Mouse (Mus musculus) neural tube, embryonic 14.5 days (tissue): ENCODE data around the gene Gapvd1. TPM values are rescaled to one million over a fixed set of nuclear protein-coding genes. Genes with fewer than 3 reads are reported as not detected.

Experiments used
- ATAC-seq: fragments of 200-750 bp; cut with Nextera tagmentation; 2 replicates; pipeline ENCODE4 v1.8.0; 2017; ENCODE audit warnings: low read depth, mild to moderate bottlenecking, moderate TSS enrichment, moderate library complexity
- H3K27ac ChIP-seq: fragments of 300-500 bp; sonication (generic); 2 replicates; pipeline ENCODE4 v1.5.1; 2014; ENCODE audit warnings: low read depth, mild to moderate bottlenecking, control low read depth, low read length, moderate library complexity, mixed read lengths
- H3K27me3 ChIP-seq: fragments of 300-500 bp; sonication (generic); 2 replicates; pipeline ENCODE4 v1.6.1; 2014; ENCODE audit warnings: low read length; ENCODE audit not compliant: control insufficient read depth, insufficient read depth
- H3K36me3 ChIP-seq: fragments of 300-500 bp; sonication (generic); 2 replicates; pipeline ENCODE4 v1.6.1; 2014; ENCODE audit warnings: low read length, mixed read lengths; ENCODE audit not compliant: control insufficient read depth, insufficient read depth
- H3K4me1 ChIP-seq: fragments of 300-500 bp; sonication (generic); 2 replicates; pipeline ENCODE4 v1.6.1; 2014; ENCODE audit warnings: low read length; ENCODE audit not compliant: control insufficient read depth, insufficient read depth
- H3K4me2 ChIP-seq: fragments of 300-500 bp; sonication (generic); 2 replicates; pipeline ENCODE4 v1.6.1; 2014; ENCODE audit warnings: mild to moderate bottlenecking, low read depth, low read length, control low read depth
- H3K4me3 ChIP-seq: fragments of 300-500 bp; sonication (generic); 2 replicates; pipeline ENCODE4 v1.5.1; 2014; ENCODE audit warnings: low read depth, low read length, control low read depth, mixed read lengths
- H3K9ac ChIP-seq: fragments of 300-500 bp; sonication (generic); replicated peaks from 2 replicates; pipeline ENCODE4 v1.6.1; 2014; ENCODE audit warnings: low read depth, mild to moderate bottlenecking, control low read depth, low read length, mixed read lengths
- H3K9me3 ChIP-seq: fragments of 300-500 bp; sonication (generic); 2 replicates; pipeline ENCODE4 v1.6.1; 2016; ENCODE audit warnings: low read length; ENCODE audit not compliant: control insufficient read depth
- WGBS: fragments of 180-500 bp; shearing (Covaris S2); extraction: QIAGEN DNeasy Blood & Tissue Kit; methylation state at CpG from one replicate; pipeline ENCODE4 v1.1.7; 2014; 5-methylcytosine and 5-hydroxymethylcytosine counted together
- polyA plus RNA-seq: library from polyadenylated mRNA; unstranded; fragments of >200 nt; fragmentation: Nextera tagmentation; extraction: Ambion mirVana; gene quantifications from 2 replicates; pipeline ENCODE4 v1.2.1, GENCODE M21; 2014

Gene Gapvd1
- polyA plus RNA-seq, 1 experiment from 2014 or later: 119 TPM

DNA sequence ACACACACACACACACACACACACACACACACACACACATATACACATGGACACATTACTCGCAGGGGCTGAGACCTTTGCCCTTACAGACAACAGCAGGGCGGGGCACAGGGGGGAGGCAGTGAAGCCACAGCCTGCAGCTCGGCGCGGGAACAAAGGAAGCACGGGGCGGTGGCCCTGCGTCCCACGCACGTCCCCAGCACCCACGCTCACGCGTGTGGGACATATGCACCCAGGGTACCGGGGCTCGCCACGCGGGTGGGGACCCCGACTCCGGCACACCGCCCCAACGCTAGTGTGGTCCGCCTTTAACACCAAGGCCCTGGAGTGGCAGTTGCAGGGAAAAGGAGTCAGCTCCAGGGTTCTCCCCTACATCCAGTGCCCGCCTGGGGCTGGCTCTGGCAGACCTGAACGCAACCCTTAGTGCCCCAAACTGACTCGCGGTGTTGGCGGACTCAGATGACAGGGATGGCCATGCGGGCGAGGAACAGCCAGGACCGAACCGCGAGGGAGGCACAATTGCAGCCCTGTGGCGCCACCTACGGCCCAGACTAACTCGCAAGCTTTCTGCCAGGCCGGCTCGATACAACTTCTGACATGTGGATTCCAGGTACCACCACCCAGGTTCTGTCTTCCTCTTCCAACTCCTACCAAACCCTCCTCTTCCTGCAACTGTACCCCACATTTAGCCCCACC is 115.9 kb downstream of the Gapvd1 start:
- H3K9me3 ChIP-seq: no peaks in the 10 kb centered on the region
- no peaks in the 10 kb centered on the region for H3K36me3 ChIP-seq
- H3K27me3 ChIP-seq: no peaks in the 10 kb centered on the region
- H3K4me3 ChIP-seq: peak overlapping the region; percentile 33
- no peak overlapping the region for H3K27ac ChIP-seq
- WGBS: 24% methylated on average over 37 of the region's 37 CpGs
- H3K4me2 ChIP-seq: peak overlapping the region; percentile 87
- peak; percentile 73 for ATAC-seq
- H3K4me1 ChIP-seq: peaks cover 7% of the 10 kb centered on the region; the same call in 1 of the 2 replicates
- H3K9ac ChIP-seq: peak overlapping the region; percentile 55

DNA sequence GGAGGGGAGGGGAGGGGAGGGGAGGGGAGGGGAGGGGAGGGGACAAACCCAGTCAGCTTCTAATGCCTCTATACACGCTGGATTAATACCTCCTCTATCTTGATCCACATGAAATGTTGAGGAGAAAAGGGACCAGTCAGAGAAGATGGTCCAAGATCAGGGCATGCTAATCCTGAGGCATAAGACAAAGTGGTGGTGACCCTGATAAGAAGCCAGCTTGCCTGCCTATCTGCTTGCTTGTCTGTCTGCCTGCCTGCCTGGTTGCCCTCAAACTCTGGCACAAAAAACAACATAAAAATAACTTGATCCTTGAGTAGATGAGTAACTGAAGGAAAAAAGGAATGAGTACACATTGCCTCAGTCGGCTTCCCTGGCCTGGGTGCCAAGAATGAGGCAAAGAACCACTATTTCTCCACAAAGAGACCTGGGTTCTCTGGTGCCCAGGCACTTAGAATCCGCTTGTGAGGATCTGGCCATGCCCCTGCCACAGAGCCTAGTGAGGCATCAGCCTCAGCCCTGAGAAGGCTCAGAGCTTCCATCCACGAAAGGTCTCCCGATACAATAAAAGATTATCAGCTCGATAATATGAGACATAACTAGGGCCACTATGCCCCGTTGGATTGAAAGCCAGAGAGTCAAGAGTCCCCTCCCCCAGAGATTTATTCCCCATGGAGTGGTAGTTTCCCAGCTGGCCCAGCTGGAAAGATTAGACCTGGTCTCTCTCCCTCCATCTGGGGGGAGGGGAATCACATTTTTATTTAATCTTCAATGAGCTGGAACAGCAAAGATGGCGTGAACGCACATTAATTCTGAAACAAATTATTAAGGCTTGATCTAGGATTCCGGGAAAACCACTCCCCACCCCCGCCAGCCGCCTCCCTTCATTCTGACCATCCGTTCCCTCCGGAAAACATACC is 119.5 kb downstream of the Gapvd1 start:
- no peak for ATAC-seq
- WGBS: 59% methylated on average over 14 of the region's 14 CpGs
- no peak overlapping the region for H3K27ac ChIP-seq

DNA sequence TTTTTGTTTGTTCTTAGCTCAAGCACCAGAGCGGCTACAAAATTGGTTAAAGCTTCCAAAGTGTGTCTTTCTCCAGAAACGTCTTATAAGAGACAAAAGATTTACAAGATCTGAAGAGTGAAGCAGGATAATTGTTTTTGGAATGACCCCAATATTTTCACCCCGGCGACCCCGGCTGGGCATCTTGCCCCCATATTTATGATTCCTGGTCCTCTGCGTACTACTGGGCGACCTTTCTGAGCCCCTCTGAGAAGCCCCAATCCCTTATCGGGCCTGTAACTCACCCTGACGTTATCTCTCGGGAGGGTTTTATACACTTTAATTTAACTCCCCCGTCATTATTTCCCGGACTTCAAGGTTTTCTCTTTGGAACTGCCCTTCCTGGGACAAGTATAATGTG is 123.0 kb downstream of the Gapvd1 start:
- no peak for ATAC-seq
- no peaks in the 10 kb centered on the region for H3K27me3 ChIP-seq
- H3K27ac ChIP-seq: no peak overlapping the region
- H3K4me1 ChIP-seq: 0 out of 2 replicates have a peak, but pooled peaks cover 3% of the 10 kb centered on the region
- H3K4me3 ChIP-seq: no peak overlapping the region
- H3K36me3 ChIP-seq: no peaks in the 10 kb centered on the region
- no peak overlapping the region for H3K4me2 ChIP-seq
- 73% methylated on average over 12 of the region's 12 CpGs for WGBS
- no peak overlapping the region for H3K9ac ChIP-seq
- no peaks in the 10 kb centered on the region for H3K9me3 ChIP-seq

More for the DNA sequence above, 119.5 kb downstream of the Gapvd1 start:
- Histone ChIP-seq H3K27me3 (no peaks in the 10 kb centered on the region), H3K4me1 (peaks cover 7% of the 10 kb centered on the region; the same call in 1 of the 2 replicates), H3K4me3 (no peak overlapping the region), H3K4me2 (no peak overlapping the region), H3K36me3 (no peaks in the 10 kb centered on the region), H3K9ac (no peak overlapping the region), H3K9me3 (no peaks in the 10 kb centered on the region)

DNA sequence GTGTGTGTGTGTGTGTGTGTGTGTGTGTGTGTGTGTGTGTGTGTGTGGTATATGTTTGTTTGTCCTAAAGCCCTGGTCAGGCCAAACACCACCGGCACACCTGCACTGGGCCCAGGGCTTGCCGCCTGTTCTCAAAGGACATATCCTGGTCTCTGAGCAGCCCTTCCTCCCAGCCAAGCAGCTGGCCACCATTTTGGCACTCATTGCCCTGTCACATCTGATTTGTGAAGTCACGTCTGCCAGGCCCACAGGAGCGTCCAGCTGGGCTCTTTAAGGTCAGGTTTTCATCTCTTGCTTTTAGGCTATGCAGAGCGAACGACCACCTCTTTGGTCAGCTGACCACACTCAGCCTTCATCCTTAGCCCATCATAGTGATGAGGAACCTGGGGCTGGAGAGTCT is 124.6 kb downstream of the Gapvd1 start:
- no peaks in the 10 kb centered on the region for H3K36me3 ChIP-seq
- ATAC-seq: no peak
- no peaks in the 10 kb centered on the region for H3K27me3 ChIP-seq
- no peaks in the 10 kb centered on the region for H3K4me1 ChIP-seq
- no peak overlapping the region for H3K9ac ChIP-seq
- 70% methylated on average over 6 of the region's 6 CpGs for WGBS
- no peaks in the 10 kb centered on the region for H3K9me3 ChIP-seq
- no peak overlapping the region for H3K4me2 ChIP-seq
- H3K27ac ChIP-seq: no peak overlapping the region
- no peak overlapping the region for H3K4me3 ChIP-seq

DNA sequence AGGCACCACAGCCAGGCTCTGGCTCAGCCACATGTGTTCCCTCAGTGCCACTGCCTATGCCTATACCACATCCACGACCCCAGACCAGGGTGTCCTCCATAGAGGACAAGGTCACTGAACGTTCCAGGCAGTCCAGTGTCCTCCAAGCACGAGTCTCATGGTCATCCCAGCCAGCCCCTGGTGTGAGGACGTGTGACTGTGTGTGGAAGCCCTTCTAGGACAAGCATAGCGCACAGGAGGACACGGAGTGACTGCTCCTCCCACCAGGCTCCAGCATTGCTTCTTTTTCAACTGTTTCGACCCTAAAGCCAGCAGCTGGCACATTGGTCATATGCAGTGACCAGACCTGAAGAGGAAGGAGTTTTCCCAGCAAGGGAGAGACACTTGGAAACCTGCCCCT is 125.3 kb downstream of the Gapvd1 start:
- no peaks in the 10 kb centered on the region for H3K9me3 ChIP-seq
- WGBS: 78% methylated on average over 7 of the region's 7 CpGs
- H3K9ac ChIP-seq: no peak overlapping the region
- H3K36me3 ChIP-seq: no peaks in the 10 kb centered on the region
- H3K27ac ChIP-seq: no peak overlapping the region
- H3K27me3 ChIP-seq: no peaks in the 10 kb centered on the region
- no peak for ATAC-seq
- H3K4me1 ChIP-seq: no peaks in the 10 kb centered on the region
- no peak overlapping the region for H3K4me3 ChIP-seq
- H3K4me2 ChIP-seq: no peak overlapping the region

DNA sequence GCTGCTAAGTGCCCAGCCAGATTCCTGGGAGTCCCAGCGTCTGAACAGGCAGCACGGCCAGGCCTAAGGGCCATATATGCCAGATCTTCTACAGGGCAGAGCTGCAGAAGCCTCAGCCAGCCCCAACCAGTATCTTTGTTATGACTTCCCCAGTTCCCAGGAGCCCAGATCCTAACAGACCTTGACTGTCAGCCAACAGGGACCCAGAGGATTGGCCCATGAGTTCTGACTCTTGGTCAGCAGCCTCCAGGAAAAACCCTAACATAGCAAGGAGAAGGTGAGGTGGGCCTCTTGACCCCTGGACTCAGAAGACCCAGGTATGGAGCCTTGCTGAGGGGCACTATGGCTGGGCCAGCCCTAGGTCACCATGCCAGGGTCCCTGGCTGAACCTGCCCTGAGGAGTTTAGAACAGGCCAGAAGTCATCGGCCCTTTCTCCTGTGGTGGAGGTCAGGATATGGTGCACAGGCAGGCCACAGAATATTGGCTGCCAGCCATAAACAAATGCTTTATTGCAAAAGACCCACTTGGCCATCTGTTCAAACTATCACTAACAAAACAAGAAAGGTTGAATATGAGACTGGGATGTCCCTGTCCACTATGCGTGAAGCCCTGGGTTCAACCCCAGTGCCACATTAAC is 126.0 kb downstream of the Gapvd1 start:
- WGBS: 79% methylated on average over 4 of the region's 4 CpGs
- Histone ChIP-seq H3K4me3 (no peak overlapping the region), H3K9me3 (no peaks in the 10 kb centered on the region), H3K36me3 (no peaks in the 10 kb centered on the region), H3K27ac (no peak overlapping the region), H3K4me2 (no peak overlapping the region), H3K27me3 (no peaks in the 10 kb centered on the region), H3K9ac (no peak overlapping the region), H3K4me1 (no peaks in the 10 kb centered on the region)
- no peak for ATAC-seq

DNA sequence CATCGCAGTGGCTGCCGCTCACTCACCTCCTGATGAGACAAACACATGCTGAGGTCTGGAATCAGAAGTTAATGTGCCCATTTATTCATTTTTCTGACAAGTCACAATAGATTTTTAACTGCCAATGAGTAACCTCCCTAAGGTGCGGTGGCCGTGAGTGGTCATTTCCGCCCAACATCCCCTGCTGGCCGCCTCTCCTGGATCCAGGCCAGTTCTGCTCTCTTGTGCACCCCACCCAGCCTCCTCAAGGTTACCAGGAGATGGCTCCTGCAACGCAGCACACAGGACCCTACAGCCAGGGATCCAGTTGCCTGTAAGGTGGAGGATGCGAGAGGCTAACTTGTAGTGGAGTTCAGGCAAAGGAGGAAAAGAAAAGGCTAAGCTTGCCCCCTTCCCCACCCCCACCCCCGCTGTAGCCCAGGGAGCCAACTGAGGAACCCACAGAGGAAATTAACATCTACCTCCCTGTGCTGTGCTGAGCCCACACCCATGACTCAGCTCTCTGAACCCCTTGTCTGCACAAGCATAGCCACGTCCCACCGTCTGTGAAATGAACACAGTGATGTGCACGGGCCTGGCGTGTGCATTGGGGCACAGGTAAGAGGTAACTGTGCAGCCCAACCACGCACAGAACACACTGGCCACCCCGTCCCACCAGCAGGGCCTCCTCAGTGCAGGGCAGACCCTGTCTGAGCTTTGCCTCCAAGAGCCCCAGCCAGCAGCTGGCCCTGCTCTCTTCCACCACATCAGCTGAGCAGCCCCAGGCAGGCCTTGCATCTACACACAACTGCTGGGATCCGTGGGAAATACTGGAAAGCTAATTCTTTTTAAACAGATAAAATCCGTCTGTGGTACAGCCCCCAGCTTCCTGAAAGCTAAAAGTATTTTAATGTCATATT is 127.5 kb downstream of the Gapvd1 start:
- no peaks in the 10 kb centered on the region for H3K4me1 ChIP-seq
- no peak for ATAC-seq
- H3K36me3 ChIP-seq: no peaks in the 10 kb centered on the region
- H3K9ac ChIP-seq: no peak overlapping the region
- H3K27ac ChIP-seq: no peak overlapping the region
- 75% methylated on average over 17 of the region's 17 CpGs for WGBS
- no peak overlapping the region for H3K4me3 ChIP-seq
- no peaks in the 10 kb centered on the region for H3K9me3 ChIP-seq
- no peaks in the 10 kb centered on the region for H3K27me3 ChIP-seq
- no peak overlapping the region for H3K4me2 ChIP-seq
